Mouse (Mus musculus): ENCODE data around the gene Zdhhc7.

- no peak for TF ChIP-seq CTCF (IDR thresholded peaks at IDR 0.05; ENCODE audit: control insufficient read depth, insufficient read depth, insufficient read length)
- no peak for TF ChIP-seq CEBPB (IDR thresholded peaks at IDR 0.05; ENCODE audit: low read depth)
- TF ChIP-seq MAX (IDR thresholded peaks at IDR 0.05) = no peak
- TF ChIP-seq USF1 (IDR thresholded peaks at IDR 0.05; ENCODE audit: low read depth) = no peak
Observed at GRCm38 (mm10) chr8:120042542-120043312, 58.6 kb downstream of the Zdhhc7 start.
